Mouse (Mus musculus) embryo, embryonic 11 days (tissue): Measurements from ENCODE around the gene Clint1.

Source experiments
- DNase-seq: peaks from one replicate; pipeline ENCODE4 v3.0.0-alpha.2; 2015

Clint1 gene

DNA sequence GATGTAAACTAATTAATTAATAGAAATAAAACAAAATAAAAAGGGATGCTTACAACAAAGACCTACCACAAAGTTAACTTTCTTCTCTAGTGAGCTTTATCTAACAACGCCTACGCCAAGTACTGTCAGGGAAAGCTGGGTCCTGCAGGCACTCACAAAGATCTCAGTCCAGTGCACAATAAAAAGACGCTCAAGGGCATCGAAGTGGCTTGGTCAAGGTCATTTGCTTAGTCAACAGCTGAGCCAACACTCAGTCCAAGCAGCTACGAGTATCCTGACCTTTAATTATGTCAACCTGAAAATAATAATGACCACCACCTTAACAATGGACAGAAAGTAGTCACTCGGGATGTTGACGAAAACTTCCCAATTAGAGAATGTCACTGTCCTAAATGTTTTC, 90.4 kb downstream of the Clint1 start:
- DNase-seq, result no peak

- no peak for DNase-seq
Measured at GRCm38 (mm10) chr11:45943108-45943705, 91.4 kb downstream of the Clint1 start.

- peak; percentile 28 for DNase-seq
Measured at GRCm38 (mm10) chr11:45943891-45944642, 92.2 kb downstream of the Clint1 start.

GRCm38 (mm10) chr11:45944643-45945156, 92.8 kb downstream of the Clint1 start, which contains the start of gene Lsm11:
TSS of gene Lsm11 (minus strand) at chr11:45944935.
- DNase-seq, result peak; percentile 94

DNA sequence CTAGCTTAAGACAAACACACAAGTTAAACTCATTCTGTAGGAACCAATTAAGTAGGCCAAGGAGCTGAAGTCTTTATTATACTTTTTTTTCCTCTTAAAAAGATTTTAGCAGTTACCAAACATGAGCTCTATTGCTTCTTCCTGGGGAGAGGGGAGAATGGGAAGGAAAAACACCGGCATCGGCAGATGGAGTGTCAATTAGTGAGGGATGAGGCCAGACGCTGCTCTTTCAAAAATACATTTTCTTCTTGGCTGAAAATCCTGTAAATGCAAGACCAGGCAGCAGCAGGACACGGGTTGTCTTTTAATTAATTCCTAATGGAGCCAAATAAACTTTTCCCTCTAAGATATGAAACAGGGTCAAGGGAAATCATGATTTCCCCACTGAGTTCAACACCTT, 94.9 kb downstream of the Clint1 start:
- no peak for DNase-seq

DNA sequence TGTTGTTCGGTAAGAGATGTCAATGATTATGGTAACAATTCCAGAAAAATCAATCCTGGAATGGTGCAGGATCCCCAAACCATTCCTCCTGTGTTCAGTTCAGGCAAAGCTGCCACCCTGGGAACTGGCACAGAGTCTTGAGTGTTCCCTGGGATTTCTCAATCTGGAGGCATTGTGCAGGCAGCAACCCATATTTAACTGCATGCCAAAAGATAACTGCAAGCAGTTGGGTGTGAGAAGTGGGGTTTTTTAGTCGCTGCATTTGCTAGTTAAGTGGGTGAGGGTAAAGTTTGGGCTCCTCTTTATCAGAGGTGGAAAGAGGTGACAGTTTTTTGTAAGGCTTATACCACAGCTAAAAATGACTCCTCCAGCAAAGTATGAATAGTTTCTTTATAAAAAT, 95.6 kb downstream of the Clint1 start:
- DNase-seq, result no peak

DNA sequence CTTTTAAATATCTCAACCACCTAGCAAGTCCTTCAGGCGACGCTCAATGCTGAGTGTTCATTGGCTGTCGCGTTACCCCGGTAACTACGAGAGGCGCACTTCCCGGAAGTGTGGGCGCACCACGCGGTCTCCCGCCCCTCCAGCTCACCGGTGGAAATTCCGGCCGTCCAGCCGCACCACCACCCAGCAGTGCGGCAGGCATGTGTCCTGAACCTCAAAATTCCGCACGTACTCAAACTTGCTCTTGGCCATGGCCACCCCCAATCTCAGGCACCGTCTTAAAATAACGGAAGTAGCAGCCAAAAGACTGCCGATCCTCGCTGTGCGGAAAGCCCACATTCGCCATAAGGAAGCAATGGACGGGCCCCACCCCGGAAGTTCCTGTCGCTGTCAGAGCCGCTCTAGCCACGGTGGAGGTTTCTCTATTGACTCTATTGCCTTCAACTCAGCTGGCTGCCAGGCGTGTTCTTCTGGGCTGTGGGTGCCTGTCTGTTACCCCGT, 103.3 kb downstream of the Clint1 start, which contains the start of gene Thg1l:
TSS of gene Thg1l (minus strand) at position 368 of the 501 bp plus-strand sequence.
- peak; percentile 95 for DNase-seq

DNA sequence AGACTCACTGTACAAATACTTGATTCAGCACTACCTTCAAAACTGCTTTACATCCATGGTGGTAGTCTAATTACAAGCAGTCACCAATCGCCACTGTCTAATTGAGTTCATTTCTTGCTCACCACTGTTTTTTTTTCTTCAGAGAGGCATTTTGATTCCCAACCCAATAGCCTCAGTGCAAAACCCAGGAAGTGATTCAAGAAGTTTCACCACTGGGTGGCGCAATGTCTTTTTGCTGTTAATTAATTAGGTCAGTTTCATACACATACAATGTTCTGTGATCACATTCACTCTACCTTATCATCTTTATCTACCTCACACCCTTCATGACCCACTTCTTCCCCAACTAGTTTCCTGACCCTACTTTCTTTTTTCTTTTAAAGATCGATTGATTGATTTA, 107.7 kb downstream of the Clint1 start:
- peak; percentile 48 for DNase-seq

DNA sequence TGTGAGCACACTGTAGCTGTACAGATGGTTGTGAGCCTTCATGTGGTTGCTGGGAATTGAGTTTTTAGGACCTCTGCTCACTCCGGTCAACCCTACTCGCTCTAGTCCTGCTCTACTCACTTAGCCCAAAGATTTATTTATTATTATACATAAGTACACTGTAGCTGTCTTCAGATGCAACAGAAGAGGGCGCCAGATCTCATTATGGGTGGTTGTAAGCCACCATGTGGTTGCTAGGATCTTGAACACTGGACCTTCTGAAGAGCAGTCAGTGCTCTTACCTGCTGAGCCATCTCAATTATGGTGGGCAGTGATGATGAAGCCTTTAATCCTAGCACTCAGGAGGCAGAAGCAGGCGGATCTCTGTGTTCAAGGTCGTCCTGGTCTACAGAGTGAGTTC, 108.2 kb downstream of the Clint1 start:
- DNase-seq, result no peak
